Mouse (Mus musculus) adrenal gland, postnatal 4 days (tissue): ENCODE data around the gene Gm8720. TPM values are rescaled to one million over a fixed set of nuclear protein-coding genes. Genes with fewer than 3 reads are reported as not detected.
"Not testable (repeated sequence)": the region's sequence is repeated elsewhere in the genome, so short reads cannot be mapped to it uniquely, and the experiment has no call there.

Experiments
- DNase-seq, 2 experiments: peaks; one replicate each; pipeline ENCODE4 v3.0.0; 2021 to 2022; ENCODE audit warnings: low spot score in 2 of 2, mixed read lengths in 2 of 2
- long read RNA-seq, 2 experiments: library from polyadenylated mRNA; stranded (forward); transcript quantifications; one replicate each; pipeline ENCODE4 v2.0.0; 2021
- total RNA-seq, 2 experiments: library from RNA; stranded (reverse); gene quantifications; 2 replicates each; pipeline ENCODE4 v1.2.3; 2021

The Gm8720 gene
- total RNA-seq, result not detected
- long read RNA-seq, experiment 1, result 0 reads
- long read RNA-seq, experiment 2, result 0 reads

DNA sequence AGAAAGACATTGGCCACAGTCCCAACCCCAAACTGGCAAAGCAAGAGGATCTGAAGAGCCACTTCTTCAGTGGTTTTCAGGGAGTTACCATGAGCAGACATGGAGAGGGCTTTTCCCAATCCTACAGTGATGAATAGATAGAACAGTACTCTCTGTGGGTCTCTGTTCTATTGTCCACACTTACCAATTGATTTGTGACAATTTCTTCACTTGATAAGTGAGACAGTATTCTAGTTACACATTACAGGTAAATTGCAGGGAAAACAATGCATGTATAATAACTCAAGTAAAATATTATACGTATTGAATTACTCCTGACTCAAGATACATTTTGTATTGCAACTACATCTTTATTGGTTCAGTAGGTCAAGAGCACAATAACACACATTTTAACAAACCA, at the start of gene Gm8720:
Gene Gm8720 (minus strand): TSS at position 101 of the 400 bp plus-strand sequence.
- not testable (repeated sequence) for DNase-seq

DNA sequence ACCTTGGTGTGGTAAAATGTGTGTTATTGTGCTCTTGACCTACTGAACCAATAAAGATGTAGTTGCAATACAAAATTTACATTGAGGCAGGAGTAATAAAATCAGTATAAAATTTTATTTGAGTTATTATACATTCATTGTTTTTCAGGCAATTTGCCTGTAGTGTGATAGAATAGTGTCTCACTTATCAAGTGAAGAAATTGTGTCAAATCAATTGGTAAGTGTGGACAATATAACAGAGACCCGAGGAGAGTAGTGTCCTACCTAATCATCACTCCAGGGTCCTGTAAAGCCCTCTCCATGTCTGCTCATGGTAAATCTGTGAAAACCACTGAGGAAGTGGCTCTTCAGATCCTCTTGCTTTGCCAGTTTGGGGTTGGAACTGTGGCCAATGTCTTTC, 12.0 kb downstream of the Gm8720 start, which contains the start of gene Vmn1r163:
Gene Vmn1r163 (plus strand): TSS at position 301 of the 400 bp plus-strand sequence.
- not testable (repeated sequence) for DNase-seq

DNA sequence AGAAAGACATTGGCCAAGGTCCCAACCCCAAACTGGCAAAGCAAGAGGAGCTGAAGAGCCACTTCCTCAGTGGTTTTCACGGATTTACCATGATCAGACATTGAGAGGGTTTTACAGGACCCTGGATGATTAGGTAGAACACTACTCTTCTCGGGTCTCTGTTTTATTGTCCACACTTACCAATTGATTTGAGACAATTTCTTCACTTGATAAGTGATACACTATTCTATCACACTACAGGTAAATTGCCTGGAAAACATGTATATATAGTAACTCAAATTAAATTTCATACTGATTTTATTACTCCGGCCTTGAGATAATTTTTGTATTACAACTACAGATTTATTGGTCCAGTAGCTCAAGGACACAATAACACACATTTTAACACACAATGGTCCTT, 47.4 kb downstream of the Gm8720 start, which contains the start of gene Gm4216:
Gene Gm4216 (minus strand): TSS at position 101 of the 400 bp plus-strand sequence.
- not testable (repeated sequence) for DNase-seq

Other genes with a start within 250 kb of the Gm8720 start
- not detected for gene Vmn1r159, start 223.9 kb downstream of the Gm8720 start, total RNA-seq
- not detected for gene Vmn1r160, start 196.2 kb downstream of the Gm8720 start, total RNA-seq
- gene Gm4214, start 82.8 kb downstream of the Gm8720 start, total RNA-seq, result not detected
- not detected for gene Gm4216, start 47.5 kb downstream of the Gm8720 start, total RNA-seq
- not detected for gene Vmn1r163, start 11.9 kb downstream of the Gm8720 start, total RNA-seq
- not detected for gene Gm10662, start 77.0 kb upstream of the Gm8720 start, total RNA-seq
- not detected for gene Vmn1r165, start 149.9 kb upstream of the Gm8720 start, total RNA-seq
- gene Vmn1r166, start 184.2 kb upstream of the Gm8720 start, total RNA-seq, result not detected
- not detected for gene Gm6902, start 211.4 kb upstream of the Gm8720 start, total RNA-seq
- gene Nlrp4e, start 233.7 kb upstream of the Gm8720 start, total RNA-seq, result not detected